Mouse (Mus musculus) testis, adult 2 months (tissue): ENCODE data around the gene Hsd17b2.

Experiments used
- CTCF ChIP-seq: fragments of 200-500 bp; IDR thresholded peaks from 2 replicates; pipeline ENCODE4 v1.5.1; 2012; ENCODE audit warnings: low read depth, mild to moderate bottlenecking, inconsistent platforms, low read length, moderate library complexity; ENCODE audit not compliant: control insufficient read depth, insufficient read depth, insufficient replicate concordance
- POLR2A ChIP-seq: fragments of 200-500 bp; IDR thresholded peaks from 2 replicates; pipeline ENCODE4 v1.6.1; 2012; ENCODE audit warnings: low read depth, mild to moderate bottlenecking, inconsistent platforms, low read length, moderate library complexity; ENCODE audit not compliant: control insufficient read depth

DNA sequence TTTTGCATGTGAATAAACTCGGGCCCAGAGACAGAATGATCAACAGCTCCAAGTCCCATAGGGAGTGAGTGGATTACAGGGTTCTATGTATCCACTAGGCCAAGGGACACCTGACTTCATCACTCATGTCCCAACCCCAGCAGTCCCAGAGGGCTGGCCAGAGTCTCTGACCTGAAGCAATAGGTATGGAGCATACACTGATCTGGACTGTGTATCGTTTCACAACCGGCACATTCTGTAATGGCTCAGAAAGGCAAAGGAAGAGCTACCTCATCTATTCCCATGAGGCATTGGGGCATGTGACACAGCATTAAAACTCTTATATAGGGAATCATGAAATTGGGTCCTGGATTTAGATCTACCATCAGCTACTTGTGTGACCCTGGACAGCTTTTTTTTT is 29.1 kb upstream of the Hsd17b2 start:
- TF ChIP-seq CTCF (no peak), POLR2A (no peak)
